ENCODE assay signal across 26 mouse cellular contexts in genomic region chr14:54799686-54800085, GRCm38 (mm10). TPM values are rescaled to one million over a fixed set of nuclear protein-coding genes. Genes with fewer than 3 reads are reported as not detected.
A peak's percentile ranks its signal among the peaks of the same experiment; 100 is the strongest.
DNase-seq lines count a peak whose midpoint lies in the region; ATAC-seq and TF ChIP-seq lines count a peak whose summit lies in the region.
"Had no signal": no experiment of that assay in that cellular context is flagged by ENCODE, and none has a peak within 500 bp of the region (broad histone marks: within the 10 kb centered on the region; RNA-seq: fewer than 3 reads in every experiment).

No protein-coding gene starts in this region.

- intact Hi-C loops in left cerebral cortex, adult 2 months (cut with DNase I), result no loop called here

- WGBS in heart, embryonic 13.5 days, result 38% methylated on average over 10 of the region's 10 CpGs
- WGBS in small intestine, adult 2 months, result 61% methylated on average over 10 of the region's 10 CpGs

- no peak overlapping the region for H3K9ac ChIP-seq in heart, embryonic 13.5 days
- no peak overlapping the region for H3K9ac ChIP-seq in ES-E14 (ENCODE audit: insufficient read depth, low read depth, low read length, poor library complexity, severe bottlenecking)
- H3K9ac ChIP-seq: liver, embryonic 12.5 days had no signal

- H3K4me1 ChIP-seq in heart, embryonic 13.5 days, result peaks cover 23% of the 10 kb centered on the region
- peaks cover 0 to 2% of the 10 kb centered on the region in 2 experiments; a peak in 1 of 4 replicates for H3K4me1 ChIP-seq in ES-E14 (ENCODE audit: control insufficient read depth in 2 of 2, insufficient read depth in 2 of 2, low read length in 2 of 2, poor library complexity in 1 of 2)
- H3K4me1 ChIP-seq in small intestine, adult 2 months (ENCODE audit: control insufficient read depth, insufficient read depth, insufficient read length, low read length), result peaks cover 5% of the 10 kb centered on the region
- H3K4me1 ChIP-seq: limb, embryonic 10.5 days had no signal

- no peak for TF ChIP-seq POLR2A in small intestine, adult 2 months (IDR thresholded peaks at IDR 0.05; ENCODE audit: low read depth, low read length)

- H3K4me2 ChIP-seq in heart, embryonic 13.5 days, result peak overlapping the region; percentile 38; the same call in 1 of the 2 replicates
- H3K4me2 ChIP-seq: liver, embryonic 12.5 days had no signal

- no peak overlapping the region for H3K4me3 ChIP-seq in heart, embryonic 13.5 days
- H3K4me3 ChIP-seq in left cerebral cortex, adult 2 months, result no peak overlapping the region
- H3K4me3 ChIP-seq in ES-E14 (ENCODE audit: insufficient read depth in 1 of 2, low read depth in 1 of 2, low read length in 2 of 2, poor library complexity in 1 of 2, severe bottlenecking in 1 of 2), result no peak overlapping the region
- no peak overlapping the region for H3K4me3 ChIP-seq in small intestine, adult 2 months (ENCODE audit: low read depth, low read length)
- H3K4me3 ChIP-seq: limb, embryonic 10.5 days; liver, embryonic 12.5 days had no signal

- no peak for ATAC-seq in heart, embryonic 13.5 days (ENCODE audit: extremely low read depth, insufficient number of reproducible peaks, low FRiP score, low TSS enrichment)
- ATAC-seq: activated CD4-positive, CD25-positive, alpha-beta regulatory T cell, adult 4 months; liver, embryonic 12.5 days had no signal

- DNase-seq in heart, adult 18-20 months, result no peak
- no peak for DNase-seq in left cerebral cortex, adult 2 months (ENCODE audit: extremely low spot score in 1 of 2, low spot score in 2 of 2)
- DNase-seq in left cerebral cortex, adult 8-10 months (ENCODE audit: low spot score in 2 of 2), result no peak
- DNase-seq in ES-E14 (ENCODE audit: low read depth, low spot score), result peak; percentile 57
- no peak for DNase-seq in left cerebral cortex, adult 18-20 months (ENCODE audit: low spot score in 2 of 2)
- DNase-seq: adrenal gland, postnatal 36 days; cerebellum, adult 9-10 months; gastrocnemius, postnatal 25 days; heart, postnatal 4 days; kidney, adult 9 months; layer of hippocampus, postnatal 36 days; lung, postnatal 10 days; right cerebral cortex, adult 18-20 months; spleen, adult 18-20 months; thymus, adult 2 months had no signal

- peak; percentile 36 for TF ChIP-seq CTCF in left cerebral cortex, adult 2 months (IDR thresholded peaks at IDR 0.05)
- peak; percentile 15; the same call in 1 of the 2 replicates for TF ChIP-seq CTCF in small intestine, adult 2 months (IDR thresholded peaks at IDR 0.05; ENCODE audit: extremely low read depth, insufficient read length, insufficient replicate concordance, low read depth, low read length)

- in situ Hi-C loops in ES-E14 (cut with MboI; ENCODE audit: low sequenced_read_pairs in 2 of 2, unreplicated experiment in 2 of 2), result no loop called here

- no peaks in the 10 kb centered on the region for H3K36me3 ChIP-seq in heart, embryonic 13.5 days
- no peaks in the 10 kb centered on the region for H3K36me3 ChIP-seq in ES-E14 (ENCODE audit: control insufficient read depth, insufficient read depth, low read length, poor library complexity, severe bottlenecking)
- H3K36me3 ChIP-seq in small intestine, adult 2 months (ENCODE audit: control insufficient read depth, insufficient read depth, low read length), result no peaks in the 10 kb centered on the region
- H3K36me3 ChIP-seq: limb, embryonic 10.5 days; liver, embryonic 12.5 days had no signal

- H3K9me3 ChIP-seq in heart, embryonic 13.5 days, result no peaks in the 10 kb centered on the region
- H3K9me3 ChIP-seq in ES-E14 (ENCODE audit: control insufficient read depth, insufficient read depth, low read depth, low read length), result no peaks in the 10 kb centered on the region
- H3K9me3 ChIP-seq: limb, embryonic 10.5 days; liver, embryonic 12.5 days had no signal

- H3K27me3 ChIP-seq in heart, embryonic 13.5 days (replicated peaks), result peaks cover 5% of the 10 kb centered on the region; the same call in 1 of the 2 replicates
- no peaks in the 10 kb centered on the region for H3K27me3 ChIP-seq in small intestine, adult 2 months (ENCODE audit: control insufficient read depth, insufficient read depth, low read length)

- peak overlapping the region; percentile 67 for H3K27ac ChIP-seq in heart, embryonic 13.5 days (replicated peaks)
- no peak overlapping the region for H3K27ac ChIP-seq in left cerebral cortex, adult 2 months
- no peak overlapping the region for H3K27ac ChIP-seq in ES-E14 (ENCODE audit: insufficient read depth, low read depth, low read length, poor library complexity, severe bottlenecking)
- H3K27ac ChIP-seq in small intestine, adult 2 months (ENCODE audit: insufficient read depth, low read depth, low read length), result no peak overlapping the region
- H3K27ac ChIP-seq: limb, embryonic 10.5 days; liver, embryonic 12.5 days had no signal

TF ChIP-seq in ES-E14, 5 proteins besides CTCF, POLR2A, EP300 and RAD21:
- TF ChIP-seq ZC3H11A (IDR thresholded peaks at IDR 0.05; ENCODE audit: borderline replicate concordance, low read depth, low read length), result no peak
- TF ChIP-seq CHD2 (IDR thresholded peaks at IDR 0.05; ENCODE audit: low read depth, low read length), result no peak
- TF ChIP-seq HCFC1 (IDR thresholded peaks at IDR 0.05; ENCODE audit: borderline replicate concordance, insufficient read depth, low read length), result no peak
- TF ChIP-seq ZNF384 (IDR thresholded peaks at IDR 0.05; ENCODE audit: low read depth, low read length), result no peak
- no peak for TF ChIP-seq MAFK (IDR thresholded peaks at IDR 0.05; ENCODE audit: insufficient read depth, low read depth, low read length)

RNA-seq across cellular contexts. Expression of gene Rnf212b, which starts 14.3 kb away (rescaled TPM):
- not detected in 2 replicates for polyA plus RNA-seq in heart, embryonic 13.5 days (2015; fragmentation: Nextera tagmentation; extraction: Ambion mirVana)
- total RNA-seq in heart, adult 18-20 months (2021), result under 1 TPM; 0.36 to 0.57 TPM
- not detected for total RNA-seq in left cerebral cortex, adult 2 months (2021)
- not detected for total RNA-seq in left cerebral cortex, adult 8-10 months (2022)
- total RNA-seq in ES-E14 (2012; rRNA removed), result 1.5 and 1.9 TPM in 2 replicates
- polyA plus RNA-seq in small intestine, adult 2 months (2012; rRNA removed), result not detected in 2 replicates
- not detected for total RNA-seq in left cerebral cortex, adult 18-20 months (2021)
- total RNA-seq: heart, postnatal 4 days; layer of hippocampus, postnatal 36 days; megakaryocyte-erythroid progenitor cell, adult 5-6 weeks had no signal
- polyA plus RNA-seq: activated CD4-positive, CD25-positive, alpha-beta regulatory T cell, adult 4 months; embryonic facial prominence, embryonic 14.5 days; frontal cortex, adult 2 months; large intestine, adult 2 months; limb, embryonic 10.5 days; liver, embryonic 12.5 days; neural tube, embryonic 11.5 days; stomach, embryonic 14.5 days had no signal

RNA-seq across cellular contexts. Expression of gene Slc7a8, which starts 17.9 kb away (rescaled TPM):
- polyA plus RNA-seq in heart, embryonic 13.5 days (2015; fragmentation: Nextera tagmentation; extraction: Ambion mirVana), result 3.4 and 4.0 TPM in 2 replicates
- total RNA-seq in heart, adult 18-20 months (2021), result 1 to 10 TPM; 3.1 to 3.3 TPM
- total RNA-seq in left cerebral cortex, adult 2 months (2021), result 10 to 100 TPM; 54.3 to 58.6 TPM
- 10 to 100 TPM; 54.5 to 60.7 (median 58.5) TPM for total RNA-seq in left cerebral cortex, adult 8-10 months (2022)
- total RNA-seq in ES-E14 (2012; rRNA removed), result 0.36 and 0.48 TPM in 2 replicates
- 39.5 and 174 TPM in 2 replicates for polyA plus RNA-seq in small intestine, adult 2 months (2012; rRNA removed)
- 10 to 100 TPM; 48.7 to 52.5 TPM for total RNA-seq in left cerebral cortex, adult 18-20 months (2021)
- polyA plus RNA-seq: activated CD4-positive, CD25-positive, alpha-beta regulatory T cell, adult 4 months had no signal

Comparison
In these comparisons a context has a peak if more than half of its experiments do, and no peak if none do; other contexts are left out.
1. RNA of gene Slc7a8, which starts 17.9 kb away (total RNA-seq): 54.5 to 60.7 TPM in left cerebral cortex, adult 8-10 months, 54.3 to 58.6 TPM in left cerebral cortex, adult 2 months and 48.7 to 52.5 TPM in left cerebral cortex, adult 18-20 months; 3.1 to 3.3 TPM in heart, adult 18-20 months and 0.36 to 0.48 TPM in ES-E14; every median in the first group is over 10 times any median in the second.